Mouse (Mus musculus) A20 (cell line): ENCODE results near the gene Slf2.
A peak's percentile ranks its signal among the peaks of the same experiment; 100 is the strongest.

Experiments
- DNase-seq: peaks from one replicate; pipeline ENCODE4 v3.0.0-alpha.2; 2011; ENCODE audit warnings: low read depth, low spot score

Slf2 gene

DNA sequence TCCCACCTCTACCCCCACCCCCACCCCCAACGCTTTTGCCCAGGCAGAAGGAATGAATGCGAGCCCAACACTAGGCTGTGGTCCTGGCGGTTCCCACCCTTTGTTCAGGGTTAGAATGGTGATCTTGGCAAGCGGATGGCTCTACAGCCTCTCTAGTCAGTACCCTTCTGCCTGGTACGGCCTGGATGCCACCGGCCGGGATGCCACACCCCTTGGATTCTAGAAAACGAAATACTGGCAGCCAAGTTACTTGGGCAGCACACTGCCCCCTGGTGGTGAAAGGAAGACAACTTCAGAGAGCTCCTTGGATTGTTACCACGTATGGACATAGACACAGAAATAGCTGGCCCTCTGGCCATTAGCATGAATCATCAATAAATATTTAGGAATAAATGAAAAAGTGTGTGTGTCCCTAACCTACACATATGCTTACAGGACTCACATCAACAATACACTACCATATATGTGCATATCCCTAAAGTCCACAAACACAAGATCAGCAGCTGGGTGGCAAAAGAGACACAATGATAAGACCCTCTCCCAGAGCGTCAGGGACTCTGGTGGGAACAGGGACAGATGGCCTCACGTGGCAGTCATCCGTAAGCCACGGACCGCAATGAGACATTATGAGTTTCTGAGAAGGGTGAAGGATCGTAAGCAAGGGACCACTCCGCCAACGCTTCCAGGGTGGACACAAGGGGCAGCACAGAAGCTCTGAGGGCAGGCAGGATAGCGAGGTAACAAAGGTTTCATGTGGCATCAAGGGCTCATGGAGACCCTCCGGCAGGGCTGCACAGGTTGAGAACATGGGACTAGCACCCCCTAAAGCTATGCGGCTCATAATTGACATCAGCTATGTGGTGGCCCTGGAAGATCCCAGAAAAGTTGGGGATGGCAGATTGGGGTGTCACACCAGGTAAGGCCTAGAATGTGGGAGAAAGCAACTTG, 100.1 kb downstream of the Slf2 start:
- DNase-seq = peak; percentile 85

DNA sequence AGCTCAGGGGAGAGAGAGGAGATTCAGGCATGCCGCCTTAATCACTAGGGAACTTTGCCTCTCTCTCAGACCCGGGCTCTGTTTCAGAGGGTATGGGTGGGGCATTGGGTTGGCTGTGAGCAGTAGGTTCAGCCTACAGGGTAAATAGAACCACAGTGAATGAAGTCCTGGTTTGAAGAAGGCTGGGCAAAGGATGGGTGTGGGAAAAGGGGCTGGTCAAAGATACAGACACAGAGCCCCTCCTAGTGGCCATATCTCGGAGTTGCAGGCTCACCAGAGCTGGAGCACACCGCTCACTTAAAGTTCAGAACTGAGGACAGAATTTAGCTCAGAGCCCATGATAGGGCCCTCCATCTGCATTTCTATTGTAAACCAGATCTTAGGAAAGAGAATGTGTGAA, 100.8 kb downstream of the Slf2 start:
- peak; percentile 70 for DNase-seq
